Mouse (Mus musculus): ENCODE measurements around the gene Cdk2. TPM values are rescaled to one million over a fixed set of nuclear protein-coding genes. Genes with fewer than 3 reads are reported as not detected.

Gene Cdk2
- total and polyA plus RNA-seq, 3 experiments: 36.3 to 117 (median 109) TPM

DNA sequence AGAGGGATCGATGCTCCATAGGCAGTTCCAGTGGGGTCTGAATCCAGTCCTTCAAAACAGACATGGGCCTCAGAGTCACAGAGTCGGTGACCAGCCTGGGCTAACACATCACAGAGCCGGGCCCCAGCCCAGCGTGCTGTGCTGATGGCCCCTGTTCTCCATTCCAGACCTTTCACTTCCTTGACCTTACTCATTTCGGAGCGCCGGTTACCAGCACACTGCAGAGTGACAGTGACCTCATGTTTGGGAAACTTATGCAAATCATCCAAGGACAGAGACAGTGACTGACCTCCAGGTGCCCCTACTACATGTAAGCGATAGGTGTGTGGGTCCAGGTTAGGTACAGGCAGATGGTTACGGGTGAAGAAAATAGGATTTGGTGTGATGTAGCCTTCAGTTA lies 33.7 kb downstream of the Cdk2 start:
- no peak overlapping the region for H3K4me3 ChIP-seq (ENCODE audit: low read depth, low read length)
- H3K4me1 ChIP-seq (ENCODE audit: insufficient read depth, low read depth, low read length): peaks cover 26% of the 10 kb centered on the region
- peaks cover 10% of the 10 kb centered on the region for H3K27me3 ChIP-seq (ENCODE audit: insufficient read depth, low read length)
- ATAC-seq (ENCODE audit: extremely low read depth, insufficient number of reproducible peaks, low FRiP score, poor library complexity, severe bottlenecking): no peak
- peaks cover 21% of the 10 kb centered on the region for H3K36me3 ChIP-seq (replicated peaks)
- H3K9me3 ChIP-seq (replicated peaks): no peaks in the 10 kb centered on the region
- TF ChIP-seq GATA2 (IDR thresholded peaks at IDR 0.05; ENCODE audit: borderline replicate concordance, low read depth, low read length) (no peak), TAL1 (conservative IDR thresholded peaks at IDR 0.05; ENCODE audit: low read depth, low read length) (no peak), GATA1 (IDR thresholded peaks at IDR 0.05; ENCODE audit: borderline replicate concordance, low read length) (no peak), CTCF (IDR thresholded peaks at IDR 0.05; ENCODE audit: low read depth, low read length) (no peak), POLR2AphosphoS5 (IDR thresholded peaks at IDR 0.05; ENCODE audit: insufficient replicate concordance, low read depth, low read length) (no peak)
- DNase-seq (ENCODE audit: low spot score): no peak

GRCm38 (mm10) chr10:128668790-128669672 lies 35.8 kb downstream of the Cdk2 start:
- DNase-seq (ENCODE audit: low spot score) (no peak), ATAC-seq (ENCODE audit: extremely low read depth, insufficient number of reproducible peaks, low FRiP score, poor library complexity, severe bottlenecking) (no peak)

DNA sequence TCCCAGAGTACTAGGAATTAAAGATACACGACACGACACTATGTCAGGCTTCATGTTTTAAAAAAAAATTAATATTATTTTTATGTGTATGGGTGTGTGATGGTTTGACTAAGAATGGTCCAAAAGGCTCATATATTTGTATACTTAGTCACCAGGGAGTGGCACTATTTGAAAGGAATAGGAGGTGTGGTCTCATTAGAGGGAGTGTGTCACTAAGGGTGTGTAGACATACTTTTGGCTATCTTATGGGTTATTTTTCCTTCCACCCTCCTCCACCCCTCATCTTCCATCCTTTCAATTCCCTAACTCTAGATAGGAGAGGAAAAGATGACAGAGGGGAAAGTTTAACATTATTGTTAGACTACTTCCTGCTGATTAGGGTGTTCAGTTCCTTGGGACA lies 39.0 kb downstream of the Cdk2 start:
- H3K27me3 ChIP-seq (ENCODE audit: insufficient read depth, low read length): peaks cover 10% of the 10 kb centered on the region
- DNase-seq (ENCODE audit: low spot score) (no peak), ATAC-seq (ENCODE audit: extremely low read depth, insufficient number of reproducible peaks, low FRiP score, poor library complexity, severe bottlenecking) (no peak)
- peaks cover 44% of the 10 kb centered on the region for H3K4me1 ChIP-seq (ENCODE audit: insufficient read depth, low read depth, low read length)
- no peak overlapping the region for H3K4me3 ChIP-seq (ENCODE audit: low read depth, low read length)
- peaks cover 7% of the 10 kb centered on the region for H3K36me3 ChIP-seq (replicated peaks)
- TF ChIP-seq TAL1 (conservative IDR thresholded peaks at IDR 0.05; ENCODE audit: low read depth, low read length) (no peak), POLR2AphosphoS5 (IDR thresholded peaks at IDR 0.05; ENCODE audit: insufficient replicate concordance, low read depth, low read length) (no peak), CTCF (IDR thresholded peaks at IDR 0.05; ENCODE audit: low read depth, low read length) (no peak), GATA2 (IDR thresholded peaks at IDR 0.05; ENCODE audit: borderline replicate concordance, low read depth, low read length) (no peak), GATA1 (IDR thresholded peaks at IDR 0.05; ENCODE audit: borderline replicate concordance, low read length) (no peak)
- H3K9me3 ChIP-seq (replicated peaks): no peaks in the 10 kb centered on the region

More at GRCm38 (mm10) chr10:128668790-128669672, 35.8 kb downstream of the Cdk2 start:
- peaks cover 10% of the 10 kb centered on the region for H3K27me3 ChIP-seq (ENCODE audit: insufficient read depth, low read length)
- H3K9me3 ChIP-seq (replicated peaks): no peaks in the 10 kb centered on the region
- no peak for TF ChIP-seq CTCF (IDR thresholded peaks at IDR 0.05; ENCODE audit: low read depth, low read length)
- no peak for TF ChIP-seq GATA1 (IDR thresholded peaks at IDR 0.05; ENCODE audit: borderline replicate concordance, low read length)
- no peak for TF ChIP-seq GATA2 (IDR thresholded peaks at IDR 0.05; ENCODE audit: borderline replicate concordance, low read depth, low read length)
- no peak for TF ChIP-seq TAL1 (conservative IDR thresholded peaks at IDR 0.05; ENCODE audit: low read depth, low read length)
- TF ChIP-seq POLR2AphosphoS5 (IDR thresholded peaks at IDR 0.05; ENCODE audit: insufficient replicate concordance, low read depth, low read length): no peak
- H3K4me3 ChIP-seq (ENCODE audit: low read depth, low read length): peak overlapping the region; percentile 69
- H3K4me1 ChIP-seq (ENCODE audit: insufficient read depth, low read depth, low read length): peaks cover 34% of the 10 kb centered on the region
- H3K36me3 ChIP-seq (replicated peaks): peaks cover 21% of the 10 kb centered on the region

GRCm38 (mm10) chr10:128665307-128665706 lies 39.5 kb downstream of the Cdk2 start:
- TF ChIP-seq POLR2AphosphoS5 (IDR thresholded peaks at IDR 0.05; ENCODE audit: insufficient replicate concordance, low read depth, low read length) (no peak), CTCF (IDR thresholded peaks at IDR 0.05; ENCODE audit: low read depth, low read length) (no peak), TAL1 (conservative IDR thresholded peaks at IDR 0.05; ENCODE audit: low read depth, low read length) (no peak), GATA2 (IDR thresholded peaks at IDR 0.05; ENCODE audit: borderline replicate concordance, low read depth, low read length) (no peak), GATA1 (IDR thresholded peaks at IDR 0.05; ENCODE audit: borderline replicate concordance, low read length) (no peak)
- Histone ChIP-seq H3K36me3 (replicated peaks) (peaks cover 2% of the 10 kb centered on the region), H3K9me3 (replicated peaks) (no peaks in the 10 kb centered on the region), H3K27me3 (ENCODE audit: insufficient read depth, low read length) (peaks cover 14% of the 10 kb centered on the region), H3K4me3 (ENCODE audit: low read depth, low read length) (no peak overlapping the region), H3K4me1 (ENCODE audit: insufficient read depth, low read depth, low read length) (peaks cover 47% of the 10 kb centered on the region)
- ATAC-seq (ENCODE audit: extremely low read depth, insufficient number of reproducible peaks, low FRiP score, poor library complexity, severe bottlenecking) (no peak), DNase-seq (ENCODE audit: low spot score) (no peak)

DNA sequence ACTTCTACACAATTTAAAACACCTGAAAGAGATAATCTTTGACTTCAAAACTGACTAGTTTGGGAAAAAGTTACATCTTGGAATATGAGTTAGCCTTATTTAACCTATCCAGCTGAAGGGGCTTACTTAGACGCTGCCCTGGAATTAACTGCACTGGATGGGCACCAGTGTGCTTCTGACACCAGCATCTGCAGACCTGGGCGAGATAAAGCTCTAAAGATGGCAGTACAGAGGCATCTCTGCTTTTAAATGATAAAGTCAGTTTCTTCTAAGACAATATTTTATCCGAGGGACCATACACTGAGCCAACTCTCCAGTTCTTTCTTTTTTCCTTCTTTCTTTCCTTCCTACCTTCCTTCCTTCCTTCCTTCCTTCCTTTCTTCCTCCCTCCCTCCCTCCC lies 40.0 kb downstream of the Cdk2 start:
- Histone ChIP-seq H3K27me3 (ENCODE audit: insufficient read depth, low read length) (peaks cover 14% of the 10 kb centered on the region), H3K4me1 (ENCODE audit: insufficient read depth, low read depth, low read length) (peaks cover 47% of the 10 kb centered on the region), H3K9me3 (replicated peaks) (no peaks in the 10 kb centered on the region), H3K36me3 (replicated peaks) (no peaks in the 10 kb centered on the region), H3K4me3 (ENCODE audit: low read depth, low read length) (no peak overlapping the region)
- ATAC-seq (ENCODE audit: extremely low read depth, insufficient number of reproducible peaks, low FRiP score, poor library complexity, severe bottlenecking): no peak
- no peak for DNase-seq (ENCODE audit: low spot score)
- no peak for TF ChIP-seq TAL1 (conservative IDR thresholded peaks at IDR 0.05; ENCODE audit: low read depth, low read length)
- TF ChIP-seq GATA2 (IDR thresholded peaks at IDR 0.05; ENCODE audit: borderline replicate concordance, low read depth, low read length): no peak
- no peak for TF ChIP-seq CTCF (IDR thresholded peaks at IDR 0.05; ENCODE audit: low read depth, low read length)
- no peak for TF ChIP-seq POLR2AphosphoS5 (IDR thresholded peaks at IDR 0.05; ENCODE audit: insufficient replicate concordance, low read depth, low read length)
- TF ChIP-seq GATA1 (IDR thresholded peaks at IDR 0.05; ENCODE audit: borderline replicate concordance, low read length): no peak

GRCm38 (mm10) chr10:128663441-128664220 lies 41.2 kb downstream of the Cdk2 start:
- TF ChIP-seq CTCF (IDR thresholded peaks at IDR 0.05; ENCODE audit: low read depth, low read length) (no peak), GATA1 (IDR thresholded peaks at IDR 0.05; ENCODE audit: borderline replicate concordance, low read length) (no peak), POLR2AphosphoS5 (IDR thresholded peaks at IDR 0.05; ENCODE audit: insufficient replicate concordance, low read depth, low read length) (no peak), TAL1 (conservative IDR thresholded peaks at IDR 0.05; ENCODE audit: low read depth, low read length) (no peak), GATA2 (IDR thresholded peaks at IDR 0.05; ENCODE audit: borderline replicate concordance, low read depth, low read length) (no peak)
- ATAC-seq (ENCODE audit: extremely low read depth, insufficient number of reproducible peaks, low FRiP score, poor library complexity, severe bottlenecking): peak; percentile 34; the same call in 1 of the 2 replicates

More at GRCm38 (mm10) chr10:128663441-128664220, 41.2 kb downstream of the Cdk2 start:
- Histone ChIP-seq H3K27me3 (ENCODE audit: insufficient read depth, low read length) (peaks cover 19% of the 10 kb centered on the region), H3K4me3 (ENCODE audit: low read depth, low read length) (peak overlapping the region; percentile 17; the same call in 1 of the 2 replicates), H3K36me3 (replicated peaks) (no peaks in the 10 kb centered on the region), H3K9me3 (replicated peaks) (no peaks in the 10 kb centered on the region), H3K4me1 (ENCODE audit: insufficient read depth, low read depth, low read length) (peaks cover 41% of the 10 kb centered on the region)
- DNase-seq (ENCODE audit: low spot score): no peak
